Mouse (Mus musculus) neural tube, postnatal 0 days (tissue): ENCODE data around the gene Olfr164. TPM values are rescaled to one million over a fixed set of nuclear protein-coding genes. Genes with fewer than 3 reads are reported as not detected.

Experiments used
- microRNA-seq: library from miRNA; unstranded; fragments of <30 nt; microRNA quantifications from one replicate; pipeline ENCODE4, GENCODE M21; 2016
- polyA plus RNA-seq: library from polyadenylated mRNA; unstranded; fragments of >200 nt; fragmentation: Nextera tagmentation; extraction: Ambion mirVana; gene quantifications from 2 replicates; pipeline ENCODE4 v1.2.1, GENCODE M21; 2015

The Olfr164 gene
- not detected in 2 replicates for polyA plus RNA-seq

DNA sequence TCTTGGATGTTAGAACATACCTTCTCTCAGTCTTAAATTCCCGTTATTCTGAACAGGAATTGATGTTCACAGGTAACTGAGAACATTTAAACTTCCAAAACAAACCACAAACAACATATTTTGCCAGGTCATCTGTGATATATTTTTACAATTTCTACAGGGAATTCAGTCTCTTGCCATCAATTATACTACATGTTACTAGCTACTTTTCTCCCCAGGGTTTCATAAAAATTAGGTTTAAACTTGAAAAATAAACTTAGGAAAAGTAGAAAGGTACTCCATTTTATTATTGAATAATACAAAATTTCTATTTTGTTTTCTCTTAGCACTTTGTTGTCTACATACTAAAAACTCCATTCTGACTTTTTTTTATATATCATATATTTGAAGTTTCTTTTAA lies at the start of gene Olfr164:
Gene Olfr164, minus strand, starts transcription at position 101 of the 400 bp plus-strand sequence.

Small RNA genes lying within 50 kb of the gene (microRNA-seq; reads per million reads assigned to microRNA genes)
- not detected for gene Gm23612

Other genes with a start within 250 kb of the Olfr164 start
- not detected in 2 replicates for gene Olfr165, start 109.1 kb upstream of the Olfr164 start, polyA plus RNA-seq
- not detected in 2 replicates for gene Olfr166, start 169.6 kb upstream of the Olfr164 start, polyA plus RNA-seq
- not detected in 2 replicates for gene Olfr167, start 208.2 kb upstream of the Olfr164 start, polyA plus RNA-seq
- gene Olfr168, start 221.5 kb upstream of the Olfr164 start, polyA plus RNA-seq: not detected in 2 replicates